Mouse (Mus musculus): ENCODE measurements at regions not wholly inside any gene's neighbourhood (a gene's known extent, or its start where the extent isn't known, plus 50 kb on each side); places are given as distances from the start of the nearest gene placed in this dataset.

DNA sequence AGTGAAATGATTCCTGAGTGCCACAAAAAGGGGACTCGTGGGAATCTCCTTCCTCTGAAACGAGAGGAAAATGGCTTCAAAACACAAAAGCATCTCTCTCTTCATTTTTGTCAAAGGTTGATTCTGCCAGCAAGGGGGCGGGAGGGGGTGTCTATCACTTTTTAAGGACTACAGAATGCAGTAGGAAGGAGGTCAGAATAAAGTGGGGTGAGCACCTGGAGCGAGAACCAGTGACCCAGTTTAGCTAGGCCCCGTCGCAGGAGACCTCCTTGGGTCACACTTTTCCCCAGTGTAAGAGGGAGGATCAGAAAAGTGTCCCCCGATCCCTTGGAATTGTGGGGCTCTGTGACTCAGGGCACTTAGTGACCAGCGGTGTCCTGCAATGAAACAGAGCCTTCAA lies 133.1 kb downstream of the Tgfb2 start:
- ATAC-seq (replicated peaks; ENCODE audit: low FRiP score, low TSS enrichment, poor library complexity, severe bottlenecking), result no peak

DNA sequence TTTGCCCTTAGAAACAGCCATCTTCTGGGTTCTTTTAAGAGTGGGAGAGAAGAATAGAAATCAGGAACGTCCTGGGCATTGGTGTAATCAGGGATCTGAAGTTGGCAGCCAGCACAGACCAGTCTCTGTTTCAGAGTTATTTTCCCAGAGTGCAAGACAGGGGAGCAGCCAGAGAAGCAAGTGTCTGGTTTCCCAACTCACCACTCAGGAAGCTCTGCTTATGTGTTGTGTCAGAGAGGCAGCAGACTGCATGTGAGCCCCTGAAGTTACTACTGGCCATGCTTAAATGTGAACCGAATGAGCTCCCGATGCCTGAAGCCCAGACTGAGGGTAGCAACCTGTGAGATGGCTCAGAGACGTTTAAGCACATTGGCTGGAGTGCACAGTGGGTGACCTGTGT lies 133.7 kb downstream of the Tgfb2 start:
- ATAC-seq (replicated peaks; ENCODE audit: low FRiP score, low TSS enrichment, poor library complexity, severe bottlenecking), result no peak

DNA sequence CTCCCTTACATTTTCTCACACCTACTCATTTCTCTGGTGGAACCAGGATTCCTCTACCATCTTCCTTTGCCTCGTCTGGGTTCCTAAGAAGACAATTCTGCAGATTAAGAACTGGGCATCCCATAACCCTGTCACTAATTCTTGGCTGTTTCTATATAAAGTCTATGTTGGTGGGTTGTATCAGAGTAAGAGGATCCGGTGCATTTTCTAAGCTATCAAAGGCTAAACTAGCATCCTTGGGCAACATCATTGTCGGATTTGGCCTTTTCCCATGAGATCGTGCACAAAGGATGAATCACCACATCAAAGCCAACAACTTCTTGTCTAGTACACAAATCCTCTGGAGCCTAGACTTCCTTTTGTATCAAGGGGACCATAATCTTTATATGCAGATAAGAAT lies 137.3 kb downstream of the Tgfb2 start:
- no peak for ATAC-seq (replicated peaks; ENCODE audit: low FRiP score, low TSS enrichment, poor library complexity, severe bottlenecking)

DNA sequence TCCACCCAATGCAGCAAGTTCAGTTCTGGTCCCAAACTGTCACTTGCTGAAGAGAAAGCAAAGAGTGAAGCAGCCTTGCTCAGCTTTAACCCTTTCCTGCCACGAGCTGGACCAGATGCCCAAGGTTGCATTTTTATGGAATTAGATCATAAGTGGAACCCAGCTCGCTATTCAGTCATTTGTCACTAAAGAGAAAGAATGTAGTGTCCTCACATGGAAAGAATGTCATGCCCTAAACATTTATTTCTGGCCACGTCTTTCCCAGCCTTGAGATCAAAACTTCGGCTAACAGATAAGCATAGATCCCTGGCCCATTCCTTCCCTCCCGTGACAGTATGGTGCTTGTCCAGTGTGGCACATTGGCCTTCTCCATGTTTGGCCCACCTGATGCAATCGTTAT lies 137.7 kb downstream of the Tgfb2 start:
- ATAC-seq (replicated peaks; ENCODE audit: low FRiP score, low TSS enrichment, poor library complexity, severe bottlenecking), result no peak

DNA sequence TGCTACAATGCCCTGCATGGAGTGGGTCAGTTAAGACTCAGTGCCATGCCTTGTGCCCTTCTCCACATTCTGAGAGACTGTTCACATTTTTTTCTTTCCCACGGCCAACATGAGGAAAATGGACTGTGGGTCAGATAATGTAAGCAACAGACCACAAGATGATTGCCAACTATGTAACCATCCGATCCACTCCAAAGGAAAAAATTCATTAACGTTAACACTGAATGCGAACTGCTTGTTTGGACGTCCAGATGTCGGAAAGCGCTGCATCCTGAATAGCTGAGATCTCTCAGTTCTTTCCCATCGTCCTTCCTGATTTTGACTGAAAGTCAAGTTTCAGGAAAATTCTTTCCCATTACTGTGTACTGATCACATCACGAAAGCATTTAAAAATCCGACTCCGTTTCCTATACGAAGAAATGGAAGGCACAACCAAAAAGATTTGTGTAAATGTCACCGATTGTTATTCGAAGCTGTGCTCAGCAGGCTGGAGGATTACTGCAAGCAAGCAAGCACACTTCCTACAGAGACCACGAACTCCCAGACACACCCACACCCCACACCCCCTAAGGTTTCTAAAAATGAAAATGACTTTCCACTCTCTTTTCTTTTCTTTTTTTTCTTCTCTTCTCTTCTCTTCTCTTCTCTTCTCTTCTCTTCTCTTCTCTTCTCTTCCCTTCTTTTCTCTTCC lies 138.5 kb downstream of the Tgfb2 start:
- ATAC-seq (replicated peaks; ENCODE audit: low FRiP score, low TSS enrichment, poor library complexity, severe bottlenecking), result no peak

DNA sequence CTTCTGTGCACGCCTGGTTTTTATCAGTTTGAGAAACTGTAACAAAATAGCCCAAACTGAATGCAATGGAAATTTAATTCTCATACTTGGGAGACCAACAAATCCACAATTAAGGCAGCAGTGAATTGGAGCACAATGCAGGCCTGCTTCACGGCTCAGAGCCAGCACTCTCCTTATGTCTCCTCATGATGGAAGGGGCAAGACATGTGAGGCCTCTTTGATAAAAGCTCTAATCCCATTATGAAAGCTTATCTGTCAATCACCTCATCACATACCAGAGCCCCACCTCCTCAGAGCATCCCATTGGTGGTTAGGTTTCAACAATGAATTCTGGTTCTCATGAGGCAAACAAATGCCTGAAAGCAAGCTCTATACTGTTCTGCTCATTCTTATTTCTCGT lies 143.8 kb downstream of the Tgfb2 start:
- ATAC-seq (replicated peaks; ENCODE audit: low FRiP score, low TSS enrichment, poor library complexity, severe bottlenecking), result no peak

DNA sequence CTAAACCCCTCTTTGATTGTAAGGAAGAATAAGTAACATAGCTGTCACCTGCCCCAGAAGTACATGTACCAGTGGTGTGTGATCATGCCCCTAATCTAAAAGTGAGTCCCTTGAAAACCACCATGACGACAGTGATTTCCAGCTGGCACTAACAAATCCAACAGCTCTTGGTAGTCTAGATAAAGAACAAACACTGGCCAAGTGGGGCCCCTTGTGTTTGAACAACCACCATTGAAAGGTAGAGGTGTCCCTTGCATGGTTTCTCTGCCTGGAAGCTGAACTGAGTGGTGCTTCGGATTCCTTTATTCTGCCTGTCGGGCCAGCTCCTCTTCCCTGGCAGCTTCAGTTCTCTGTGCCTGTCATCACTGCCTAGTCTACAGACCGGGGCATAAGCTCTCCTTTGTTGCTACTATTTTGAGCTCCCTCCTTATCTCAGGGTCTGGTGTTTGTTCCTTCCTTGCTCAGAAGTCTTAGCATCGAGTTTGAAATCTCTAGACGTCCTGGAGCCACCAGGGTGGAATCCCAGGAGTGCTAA lies 150.3 kb downstream of the Tgfb2 start:
- ATAC-seq (replicated peaks; ENCODE audit: low FRiP score, low TSS enrichment, poor library complexity, severe bottlenecking), result no peak

DNA sequence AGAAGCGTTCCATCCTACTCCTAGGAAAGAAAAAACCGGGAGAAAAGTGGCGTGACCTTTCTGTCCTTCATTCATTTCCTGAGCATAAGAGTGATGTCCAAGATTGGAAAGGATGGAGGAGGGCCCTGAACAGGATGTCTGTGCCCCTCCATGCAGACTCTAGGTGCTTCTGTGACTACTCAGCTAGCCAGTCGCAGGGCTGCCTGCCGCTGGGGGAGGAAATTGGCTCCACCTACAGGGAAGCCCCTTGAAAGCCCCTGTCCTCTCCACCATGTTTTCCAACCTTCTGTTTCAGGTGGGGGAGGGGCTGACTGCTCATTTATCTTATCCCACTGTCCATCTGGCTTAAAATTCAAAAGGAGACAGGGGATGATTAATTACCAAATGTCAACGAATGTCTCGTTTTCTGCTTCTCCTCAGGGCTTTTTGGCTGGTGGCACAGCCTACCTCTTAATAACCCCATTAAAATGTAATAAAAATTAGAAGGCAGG lies 151.2 kb downstream of the Tgfb2 start:
- no peak for ATAC-seq (replicated peaks; ENCODE audit: low FRiP score, low TSS enrichment, poor library complexity, severe bottlenecking)

DNA sequence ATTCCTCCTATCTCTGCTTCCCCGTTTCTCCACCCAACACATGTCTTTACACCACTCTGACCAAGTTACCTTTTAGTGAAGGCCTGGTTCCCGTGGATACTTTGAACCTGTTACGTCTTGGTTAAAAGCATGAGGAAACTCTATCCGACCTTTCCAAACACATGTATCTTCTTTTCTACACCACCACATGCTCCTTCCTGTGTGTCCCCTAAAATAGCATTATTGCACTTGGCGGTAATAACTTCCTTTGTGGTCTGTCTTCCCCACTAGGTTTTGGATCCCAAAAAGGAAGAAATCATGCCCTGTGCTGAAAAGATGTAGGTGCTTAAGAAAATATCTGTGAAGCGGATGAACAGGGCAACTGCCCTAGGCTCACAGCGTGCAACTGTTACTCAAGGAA lies 153.1 kb downstream of the Tgfb2 start:
- no peak for ATAC-seq (replicated peaks; ENCODE audit: low FRiP score, low TSS enrichment, poor library complexity, severe bottlenecking)

DNA sequence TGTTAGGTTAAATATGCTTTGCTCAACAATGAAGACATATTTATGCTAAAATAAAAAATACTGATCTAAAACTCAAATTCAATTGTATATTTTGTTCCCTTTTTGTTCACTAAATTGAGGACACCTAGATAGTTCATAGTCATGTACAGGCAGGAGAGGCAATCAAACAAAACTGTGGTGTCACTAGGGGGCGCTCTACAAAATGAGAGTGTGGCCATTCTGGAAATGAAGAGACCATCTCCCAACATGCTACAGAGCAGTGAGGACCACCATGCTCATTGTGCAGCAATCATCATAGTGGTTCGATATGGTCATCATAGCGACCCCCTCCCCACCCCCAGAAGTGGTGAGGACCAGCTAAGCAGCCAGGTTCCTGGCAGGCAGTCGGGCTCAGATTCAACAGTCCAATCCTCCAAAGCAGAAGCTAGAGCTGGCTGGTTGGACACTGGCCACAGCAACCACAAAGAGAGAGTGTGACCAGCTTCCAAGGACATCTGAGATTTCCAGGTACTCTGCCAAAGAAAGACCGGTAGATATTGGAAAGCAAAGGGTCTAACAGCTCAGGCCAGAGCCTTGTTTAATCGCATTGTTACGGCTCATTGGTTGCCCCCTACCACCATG lies 155.4 kb downstream of the Tgfb2 start:
- no peak for ATAC-seq (replicated peaks; ENCODE audit: low FRiP score, low TSS enrichment, poor library complexity, severe bottlenecking)

DNA sequence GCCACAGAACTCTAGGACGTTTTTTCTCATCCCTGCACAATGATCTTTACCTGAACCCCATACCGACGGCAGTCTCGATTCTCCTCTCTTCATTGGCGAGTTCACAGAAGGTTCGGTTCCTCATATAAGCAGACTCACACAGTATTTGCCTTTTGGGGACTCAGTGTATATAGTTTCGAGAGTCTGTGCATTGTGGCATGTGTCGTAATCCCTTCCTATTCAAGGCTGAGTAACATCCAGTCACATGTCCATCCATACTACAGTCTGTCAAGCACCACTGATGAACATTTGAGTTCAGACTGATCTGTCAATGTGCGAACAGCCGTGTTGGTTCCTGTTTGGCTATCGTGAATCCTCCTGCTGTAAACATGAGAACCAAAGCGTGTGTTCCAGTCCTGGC lies 156.6 kb downstream of the Tgfb2 start:
- ATAC-seq (replicated peaks; ENCODE audit: low FRiP score, low TSS enrichment, poor library complexity, severe bottlenecking), result no peak

DNA sequence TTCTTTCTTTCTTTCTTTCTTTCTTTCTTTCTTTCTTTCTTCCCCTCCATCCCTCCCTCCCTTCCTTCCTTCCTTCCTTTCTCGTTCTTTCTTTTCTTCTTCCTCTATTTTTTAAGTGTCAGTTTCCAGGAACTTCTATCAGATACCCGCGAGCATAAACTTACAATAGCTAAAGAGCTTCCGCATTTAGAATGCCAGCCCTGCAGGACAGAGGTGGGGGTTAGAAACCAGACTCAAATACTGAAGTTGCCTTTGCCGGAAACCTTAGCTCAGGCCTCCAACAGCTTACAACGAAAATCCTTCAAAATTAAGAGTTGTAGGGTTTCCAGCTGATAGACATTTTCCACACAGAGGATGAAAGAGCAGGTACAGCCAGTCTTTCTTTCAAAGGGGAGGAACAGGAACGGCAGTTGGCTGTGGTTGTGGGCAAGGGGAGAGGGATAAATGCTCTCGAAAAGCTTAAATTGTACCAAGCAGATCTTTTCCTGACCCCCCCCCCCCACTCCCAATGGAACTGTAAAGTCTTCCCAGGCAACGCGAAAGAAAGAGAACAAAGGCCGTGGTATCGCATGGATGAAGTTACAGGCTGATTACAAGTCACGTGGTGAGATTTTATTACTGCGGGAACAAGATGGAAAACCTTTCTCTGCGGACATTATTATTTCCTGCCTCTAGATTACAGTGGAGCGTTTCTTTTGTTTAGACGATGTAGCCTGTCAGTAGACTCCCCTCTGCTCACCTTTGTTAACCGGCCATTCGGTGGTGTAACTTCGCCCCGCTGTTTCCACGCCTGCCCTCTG lies 159.2 kb downstream of the Tgfb2 start:
- ATAC-seq (replicated peaks; ENCODE audit: low FRiP score, low TSS enrichment, poor library complexity, severe bottlenecking), result no peak

DNA sequence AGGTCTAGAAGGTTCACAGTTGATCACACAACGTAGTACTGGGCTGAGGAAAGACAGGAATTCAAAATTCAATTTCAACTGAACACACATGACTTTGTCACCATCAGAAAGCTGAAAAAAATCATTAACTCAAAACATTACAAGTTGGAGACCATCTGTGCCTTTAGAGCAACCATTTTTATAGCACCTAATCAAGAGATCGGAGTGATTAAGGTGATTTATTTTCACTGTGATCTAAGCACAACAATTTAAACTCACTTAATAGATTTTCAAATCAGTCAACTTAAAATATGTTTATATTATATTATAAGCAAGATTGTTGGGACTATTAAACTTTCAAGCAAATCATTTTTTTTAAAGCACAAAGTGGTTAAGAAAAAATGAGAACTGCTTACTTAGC lies 165.7 kb downstream of the Tgfb2 start:
- ATAC-seq (replicated peaks; ENCODE audit: low FRiP score, low TSS enrichment, poor library complexity, severe bottlenecking), result no peak

DNA sequence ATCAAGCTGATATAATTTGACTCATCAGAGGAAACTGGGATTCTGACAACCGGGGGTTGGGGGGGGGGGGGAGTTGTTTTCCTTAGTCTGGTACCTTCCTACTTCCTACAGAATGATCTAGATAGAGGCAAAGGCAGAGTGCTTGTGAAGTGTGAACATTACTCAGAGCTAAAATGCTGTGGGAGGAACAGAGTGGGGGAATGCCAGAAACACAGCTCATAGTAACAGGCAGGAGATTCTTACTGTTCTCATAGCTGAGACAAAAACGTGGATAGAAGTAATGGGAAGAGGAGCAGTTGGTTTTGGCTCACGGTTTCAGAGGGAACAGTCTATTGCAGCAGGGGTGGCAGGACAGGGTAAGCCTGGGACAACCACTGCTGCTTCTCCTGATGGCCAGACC lies 167.6 kb downstream of the Tgfb2 start:
- no peak for ATAC-seq (replicated peaks; ENCODE audit: low FRiP score, low TSS enrichment, poor library complexity, severe bottlenecking)

DNA sequence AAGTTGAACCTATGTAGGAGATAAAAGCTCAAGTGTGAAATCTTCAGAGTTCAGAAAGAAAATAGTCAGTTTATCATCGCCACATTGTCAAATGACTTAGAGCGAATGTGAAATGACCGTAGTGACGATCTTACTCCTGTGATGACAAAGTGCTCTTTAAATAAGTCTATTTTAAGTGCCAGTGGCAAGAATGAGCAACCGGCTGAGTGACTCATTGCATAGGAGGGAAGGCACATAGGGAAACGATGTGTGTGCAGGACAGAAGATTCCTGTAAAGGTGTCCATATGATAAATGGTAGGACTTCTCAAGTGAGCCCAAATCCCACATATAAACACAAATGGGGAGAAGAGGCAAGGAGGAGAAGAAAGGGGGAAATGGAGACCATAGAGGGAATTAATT lies 189.8 kb downstream of the Tgfb2 start:
- ATAC-seq (replicated peaks; ENCODE audit: low FRiP score, low TSS enrichment, poor library complexity, severe bottlenecking), result no peak

DNA sequence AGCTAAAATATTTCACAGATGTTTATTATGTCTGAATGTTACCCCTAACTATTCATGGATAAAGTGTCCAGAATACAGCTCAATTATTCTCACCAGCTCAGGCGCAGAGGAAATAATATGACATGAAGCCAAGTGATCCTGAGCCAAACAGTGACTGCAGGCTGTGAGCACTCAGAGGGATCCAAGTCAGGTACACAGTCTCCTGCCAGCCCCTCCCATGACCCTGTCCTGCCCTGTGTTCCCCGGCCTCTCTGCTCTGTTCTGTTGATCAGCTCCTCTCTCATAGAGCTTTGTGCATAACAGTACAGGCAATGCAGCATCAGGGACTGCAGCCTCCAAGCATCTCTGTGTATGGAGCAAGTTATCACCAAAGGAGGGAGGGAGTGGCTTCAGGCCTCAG lies 190.7 kb downstream of the Tgfb2 start:
- ATAC-seq (replicated peaks; ENCODE audit: low FRiP score, low TSS enrichment, poor library complexity, severe bottlenecking), result no peak

DNA sequence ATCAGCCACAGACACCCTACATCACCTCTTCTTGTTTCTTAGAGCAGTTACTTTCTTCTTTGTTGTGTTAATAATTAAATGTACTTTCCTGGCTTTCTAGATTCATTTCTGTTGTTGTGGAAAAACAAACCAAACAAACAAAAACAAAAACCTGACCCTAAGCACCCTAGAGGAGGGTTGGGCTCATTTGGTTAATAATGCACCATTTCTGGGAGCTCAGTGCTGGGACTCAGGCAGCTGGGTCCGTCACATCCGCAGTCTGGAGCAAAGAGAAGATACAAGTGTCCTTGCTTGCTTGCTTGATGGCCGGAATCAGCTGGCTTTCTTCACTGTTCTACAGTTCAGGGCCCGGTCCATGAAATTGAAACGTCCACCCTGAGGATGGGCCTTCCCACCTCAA lies 191.9 kb downstream of the Tgfb2 start:
- no peak for ATAC-seq (replicated peaks; ENCODE audit: low FRiP score, low TSS enrichment, poor library complexity, severe bottlenecking)

DNA sequence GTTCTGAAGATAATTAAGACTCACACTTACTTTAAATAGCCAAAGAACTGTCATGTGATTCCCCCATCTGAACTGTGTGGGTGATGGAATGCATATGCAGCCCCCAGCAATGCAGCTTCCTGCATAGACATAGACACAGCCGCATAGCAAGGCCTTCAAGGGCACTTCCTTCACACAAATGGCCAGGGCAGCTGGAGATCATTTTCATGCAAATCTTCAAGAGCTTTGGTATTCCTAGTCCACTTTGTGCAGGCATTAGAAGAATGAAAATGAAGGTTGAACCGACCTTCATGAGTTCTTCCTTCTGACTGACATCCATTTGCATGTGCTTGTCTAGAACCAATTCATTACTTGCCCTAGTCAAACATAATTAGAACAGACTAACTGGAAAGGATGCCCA lies 195.3 kb downstream of the Tgfb2 start:
- ATAC-seq (replicated peaks; ENCODE audit: low FRiP score, low TSS enrichment, poor library complexity, severe bottlenecking), result no peak

DNA sequence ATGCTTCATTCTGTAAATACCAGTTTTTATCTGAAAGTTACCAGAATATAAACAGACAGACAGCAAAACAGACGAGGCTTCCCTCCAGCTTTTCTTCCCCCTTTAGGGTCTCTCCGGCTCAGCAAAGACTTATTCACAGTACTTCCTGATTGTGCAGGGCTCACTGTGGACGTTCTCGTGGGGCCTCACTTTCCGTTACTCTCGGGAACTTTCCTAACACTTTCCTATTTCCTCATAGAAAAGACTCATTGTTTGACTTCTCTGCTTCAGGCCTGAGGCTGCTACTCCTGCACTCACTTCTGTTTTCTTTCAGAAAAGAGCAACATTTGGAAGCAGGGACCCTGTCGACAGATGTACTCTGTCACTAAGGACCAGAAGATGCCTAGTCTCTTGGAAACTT lies 197.4 kb downstream of the Tgfb2 start:
- no peak for ATAC-seq (replicated peaks; ENCODE audit: low FRiP score, low TSS enrichment, poor library complexity, severe bottlenecking)

DNA sequence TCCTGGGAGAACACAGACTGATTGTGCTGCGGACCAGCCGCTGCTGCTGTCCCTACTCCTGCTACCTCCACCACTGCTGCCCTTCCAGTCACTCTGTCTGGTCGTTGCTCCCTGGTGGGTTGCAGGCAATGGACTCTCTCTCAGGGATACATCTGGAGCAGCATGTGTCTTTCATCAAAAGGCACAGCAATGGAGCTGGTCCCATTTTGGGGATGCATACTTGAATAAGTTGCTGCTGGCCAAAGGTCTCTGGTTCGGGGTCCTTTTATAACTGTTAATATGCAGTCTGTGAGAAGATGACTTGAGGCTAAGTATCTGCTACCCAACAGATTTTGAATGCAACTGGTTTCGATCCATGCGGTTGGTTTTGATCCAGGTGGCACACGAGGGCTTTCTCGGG lies 197.8 kb downstream of the Tgfb2 start:
- no peak for ATAC-seq (replicated peaks; ENCODE audit: low FRiP score, low TSS enrichment, poor library complexity, severe bottlenecking)

DNA sequence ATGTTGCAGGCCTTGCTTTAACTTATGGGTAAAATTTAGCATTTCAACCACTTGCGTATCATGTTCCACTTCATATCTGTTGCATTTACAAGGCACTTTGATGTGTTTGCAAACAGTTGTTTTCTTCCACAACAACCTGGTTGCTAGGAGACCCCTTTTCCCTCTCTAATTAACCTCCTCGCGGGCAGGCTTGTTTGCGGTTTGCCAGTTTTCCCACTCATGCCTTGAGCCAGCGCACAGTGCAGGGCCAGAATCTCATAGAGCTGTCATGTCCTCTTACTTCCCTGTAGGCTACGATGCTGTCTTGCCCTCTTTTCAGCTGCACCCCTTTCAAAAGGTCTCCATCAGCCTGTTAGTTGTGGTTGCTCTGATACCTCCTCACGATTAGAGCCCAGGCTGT lies 199.3 kb downstream of the Tgfb2 start:
- ATAC-seq (replicated peaks; ENCODE audit: low FRiP score, low TSS enrichment, poor library complexity, severe bottlenecking), result no peak
